14 mouse cellular contexts compared by ENCODE assay signal in the genomic region with DNA sequence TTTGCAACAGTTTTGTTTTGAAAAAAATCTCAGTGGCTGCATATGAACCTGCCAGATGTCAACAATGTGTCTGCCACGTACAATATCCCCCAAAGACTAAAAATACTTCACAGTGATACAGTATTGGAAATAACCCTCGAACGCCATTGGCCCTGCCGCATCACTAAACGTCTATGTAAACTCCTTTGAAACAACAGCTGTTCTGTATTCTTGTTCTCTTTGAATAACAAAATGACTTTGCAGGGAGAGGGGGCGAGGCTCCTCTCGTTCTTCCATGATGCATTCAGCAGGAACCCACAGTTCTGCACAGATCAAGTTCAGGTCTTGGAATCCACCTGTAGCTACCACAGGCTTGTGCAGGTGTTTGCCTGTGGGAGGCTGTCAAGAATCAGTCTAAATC.
DNase-seq lines count a peak whose midpoint lies in the region; ATAC-seq and TF ChIP-seq lines count a peak whose summit lies in the region.
"Had no signal": no experiment of that assay in that cellular context is flagged by ENCODE, and none has a peak within 500 bp of the region (broad histone marks: within the 10 kb centered on the region; RNA-seq: fewer than 3 reads in every experiment).

No protein-coding gene starts in this region.

- peak; percentile 24 for DNase-seq in lung, embryonic 14.5 days
- DNase-seq in lung, postnatal 4 days, result no peak
- DNase-seq in frontal cortex, postnatal 25 days (ENCODE audit: low spot score in 2 of 2), result peak; percentile 32 to 44
- peak; percentile 32 to 60 for DNase-seq in left cerebral cortex, postnatal 10 days (ENCODE audit: extremely low spot score in 1 of 2, low spot score in 2 of 2)
- DNase-seq in urinary bladder, adult 2 months (ENCODE audit: low spot score), result no peak
- no peak for DNase-seq in Muller cell, postnatal 12 days (ENCODE audit: inconsistent ontology term)
- DNase-seq: adrenal gland, adult 2 months; cerebellum, adult 9-10 months; kidney, adult 11 months; thymus, adult 2 months had no signal

- no peak overlapping the region for H3K27ac ChIP-seq in lung, embryonic 14.5 days (ENCODE audit: low read depth)
- no peak overlapping the region for H3K27ac ChIP-seq in hindbrain, embryonic 16.5 days (ENCODE audit: low read depth, low read length)

- no peak overlapping the region for H3K4me3 ChIP-seq in lung, embryonic 14.5 days (ENCODE audit: low read depth, low read length)
- no peak overlapping the region for H3K4me3 ChIP-seq in hindbrain, embryonic 16.5 days (ENCODE audit: low read length)
- H3K4me3 ChIP-seq: erythroblast, embryonic 14.5 days; megakaryocyte, embryonic 14.5 days had no signal

- H3K4me2 ChIP-seq in lung, embryonic 14.5 days, result no peak overlapping the region
- no peak overlapping the region for H3K4me2 ChIP-seq in hindbrain, embryonic 16.5 days (ENCODE audit: low read length)
- H3K4me2 ChIP-seq: heart, embryonic 11.5 days had no signal

- TF ChIP-seq CTCF in lung, embryonic 14.5 days (IDR thresholded peaks at IDR 0.05; ENCODE audit: low read depth), result no peak

- intact Hi-C loops in left cerebral cortex, postnatal 10 days (cut with DNase I), result no loop called here

- no peaks in the 10 kb centered on the region for H3K36me3 ChIP-seq in lung, embryonic 14.5 days (ENCODE audit: insufficient read depth)
- no peaks in the 10 kb centered on the region for H3K36me3 ChIP-seq in hindbrain, embryonic 16.5 days (ENCODE audit: control insufficient read depth, insufficient read depth, low read length)

- ATAC-seq in lung, embryonic 14.5 days (ENCODE audit: insufficient read depth), result no peak
- ATAC-seq in hindbrain, embryonic 16.5 days, result no peak

- peaks cover 6% of the 10 kb centered on the region; the same call in 1 of the 2 replicates for H3K4me1 ChIP-seq in lung, embryonic 14.5 days (ENCODE audit: insufficient read depth)
- no peaks in the 10 kb centered on the region for H3K4me1 ChIP-seq in hindbrain, embryonic 16.5 days (ENCODE audit: control insufficient read depth, insufficient read depth, low read depth, low read length)
- H3K4me1 ChIP-seq: megakaryocyte, embryonic 14.5 days had no signal

- no peaks in the 10 kb centered on the region for H3K9me3 ChIP-seq in lung, embryonic 14.5 days (ENCODE audit: low read depth, low read length)
- H3K9me3 ChIP-seq in hindbrain, embryonic 16.5 days (ENCODE audit: control insufficient read depth, low read length), result no peaks in the 10 kb centered on the region
- H3K9me3 ChIP-seq: megakaryocyte, embryonic 14.5 days had no signal

- H3K9ac ChIP-seq in lung, embryonic 14.5 days, result no peak overlapping the region
- no peak overlapping the region for H3K9ac ChIP-seq in hindbrain, embryonic 16.5 days (ENCODE audit: low read depth, low read length)

- 45% methylated on average over 7 of the region's 7 CpGs for WGBS in lung, embryonic 14.5 days
- 41% methylated on average over 7 of the region's 7 CpGs for WGBS in hindbrain, embryonic 16.5 days

- no peaks in the 10 kb centered on the region for H3K27me3 ChIP-seq in lung, embryonic 14.5 days (ENCODE audit: insufficient read depth, low read length)
- H3K27me3 ChIP-seq in hindbrain, embryonic 16.5 days (replicated peaks; ENCODE audit: control insufficient read depth, insufficient read depth, low read length), result no peaks in the 10 kb centered on the region

Comparison
In these comparisons a context has a peak if more than half of its experiments do, and no peak if none do; other contexts are left out.
1. DNase-seq: peak in lung, embryonic 14.5 days (single experiment), frontal cortex, postnatal 25 days (2 of 2) and left cerebral cortex, postnatal 10 days (2 of 2); none in lung, postnatal 4 days (0 of 2), urinary bladder, adult 2 months (single experiment) and Muller cell, postnatal 12 days (single experiment).